Mouse (Mus musculus): ENCODE measurements at regions not wholly inside any gene's neighbourhood (a gene's known extent, or its start where the extent isn't known, plus 50 kb on each side); places are given as distances from the start of the nearest gene placed in this dataset.
A peak's percentile ranks its signal among the peaks of the same experiment; 100 is the strongest.

DNA sequence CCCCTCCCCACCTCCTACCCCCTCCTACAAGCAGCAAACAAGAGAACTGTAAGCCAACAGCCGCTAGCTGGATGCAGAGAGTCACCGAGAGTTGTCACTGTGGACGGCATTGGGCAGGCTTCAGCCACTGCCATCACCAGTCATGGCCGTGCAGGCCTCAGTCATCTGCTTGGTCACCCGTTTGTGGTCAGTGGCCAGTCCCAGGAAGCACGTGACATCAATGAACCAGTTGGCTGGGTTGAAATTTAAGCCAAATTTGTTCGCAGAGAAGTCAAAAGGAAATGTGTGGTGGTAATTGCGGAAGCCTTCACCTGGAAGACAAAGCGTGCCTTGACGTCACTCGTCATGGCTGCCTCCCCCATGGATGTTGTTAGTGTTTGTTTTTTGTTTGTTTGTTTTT, 60.7 kb upstream of the Tmem150c start:
- Histone ChIP-seq H3K9ac (ENCODE audit: low read length) (no peak overlapping the region), H3K4me2 (ENCODE audit: low read length) (no peak overlapping the region), H3K4me1 (ENCODE audit: control insufficient read depth, insufficient read depth, low read length) (peaks cover 3% of the 10 kb centered on the region; the same call in 1 of the 2 replicates), H3K9me3 (replicated peaks; ENCODE audit: control insufficient read depth, low read length) (no peaks in the 10 kb centered on the region), H3K36me3 (ENCODE audit: control insufficient read depth, insufficient read depth, low read length) (no peaks in the 10 kb centered on the region), H3K4me3 (ENCODE audit: low read depth, low read length) (no peak overlapping the region), H3K27me3 (replicated peaks; ENCODE audit: control insufficient read depth, insufficient read depth, low read length) (no peaks in the 10 kb centered on the region), H3K27ac (ENCODE audit: low read depth, low read length) (no peak overlapping the region)
- ATAC-seq (no peak), DNase-seq (ENCODE audit: low spot score) (no peak)
- 85% methylated on average over 11 of the region's 11 CpGs for WGBS

DNA sequence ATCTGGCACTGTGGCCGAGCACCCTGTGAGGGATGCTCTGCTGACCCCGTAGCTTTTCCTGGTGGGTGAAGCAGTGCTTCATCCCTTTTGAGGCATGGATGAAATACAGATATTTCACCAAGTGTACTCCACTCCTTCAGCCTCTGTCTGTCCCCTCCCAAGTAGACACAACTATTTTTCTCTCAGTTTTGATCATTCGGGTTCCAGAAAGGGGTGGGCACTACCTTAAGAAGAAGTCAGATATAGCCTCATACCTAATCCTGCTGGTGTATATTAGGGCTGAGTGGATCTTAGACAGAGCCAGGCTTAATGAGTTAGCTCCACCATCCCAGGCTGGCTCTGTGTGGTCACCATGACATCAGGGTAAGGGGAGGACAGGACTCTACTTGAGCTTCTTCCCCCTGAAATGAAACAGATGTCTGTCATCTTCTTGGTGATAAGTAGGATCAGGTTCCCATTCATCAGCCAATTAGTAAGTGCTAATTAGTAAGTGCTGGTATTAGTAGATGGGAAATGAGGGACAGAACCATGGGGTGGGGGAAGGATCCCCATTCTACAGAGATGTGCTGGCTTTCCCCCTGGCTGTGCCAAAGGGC, 58.7 kb upstream of the Tmem150c start:
- ATAC-seq = no peak
- WGBS = 97% methylated on average over 3 of the region's 3 CpGs
- Histone ChIP-seq H3K4me2 (ENCODE audit: low read length) (no peak overlapping the region), H3K27ac (ENCODE audit: low read depth, low read length) (no peak overlapping the region), H3K9ac (ENCODE audit: low read length) (no peak overlapping the region), H3K9me3 (replicated peaks; ENCODE audit: control insufficient read depth, low read length) (no peaks in the 10 kb centered on the region), H3K4me3 (ENCODE audit: low read depth, low read length) (no peak overlapping the region), H3K36me3 (ENCODE audit: control insufficient read depth, insufficient read depth, low read length) (no peaks in the 10 kb centered on the region), H3K4me1 (ENCODE audit: control insufficient read depth, insufficient read depth, low read length) (peaks cover 3% of the 10 kb centered on the region; the same call in 1 of the 2 replicates), H3K27me3 (replicated peaks; ENCODE audit: control insufficient read depth, insufficient read depth, low read length) (no peaks in the 10 kb centered on the region)
- no peak for DNase-seq (ENCODE audit: low spot score)

DNA sequence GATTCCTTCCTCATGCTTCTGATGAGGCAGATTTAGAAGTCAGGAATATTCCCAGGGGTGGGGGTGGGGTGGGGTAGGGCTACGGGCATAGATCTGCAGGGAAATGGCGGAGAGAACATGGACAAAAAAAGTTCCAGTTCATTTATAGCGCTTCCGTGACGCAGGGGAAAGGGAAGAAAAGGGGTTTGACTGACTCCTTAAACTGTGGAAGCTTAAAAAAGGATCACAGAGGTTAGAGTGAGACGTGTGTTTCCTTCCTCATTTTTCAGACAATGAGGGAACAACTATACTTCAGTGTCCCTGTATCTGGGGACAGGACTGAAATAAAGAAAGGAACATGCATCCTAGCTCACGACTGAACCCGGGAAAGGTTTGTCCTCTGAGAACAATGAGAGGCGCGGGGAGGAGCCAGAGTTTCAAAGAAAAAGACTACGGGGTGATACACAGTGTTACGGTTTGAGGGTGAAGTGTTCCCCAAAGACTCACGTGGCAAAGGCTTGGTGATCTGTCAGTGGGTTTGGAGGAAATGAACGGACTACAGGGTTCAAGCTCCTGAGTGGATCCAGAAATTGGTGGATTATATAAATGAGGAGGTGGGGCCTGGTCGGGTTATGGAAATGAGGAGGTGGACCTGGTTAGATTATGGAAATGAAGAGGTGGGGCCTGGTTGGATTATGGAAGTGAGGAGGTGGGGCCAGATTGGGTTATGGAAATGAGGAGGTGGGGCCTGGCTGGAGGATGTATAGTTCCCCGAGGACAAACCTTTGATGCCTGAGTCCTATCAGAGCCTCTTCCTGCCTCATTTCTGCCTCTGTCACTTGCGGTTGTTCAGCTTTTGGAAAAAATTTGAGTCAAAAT, 57.8 kb upstream of the Tmem150c start:
- DNase-seq (ENCODE audit: low spot score) = no peak

DNA sequence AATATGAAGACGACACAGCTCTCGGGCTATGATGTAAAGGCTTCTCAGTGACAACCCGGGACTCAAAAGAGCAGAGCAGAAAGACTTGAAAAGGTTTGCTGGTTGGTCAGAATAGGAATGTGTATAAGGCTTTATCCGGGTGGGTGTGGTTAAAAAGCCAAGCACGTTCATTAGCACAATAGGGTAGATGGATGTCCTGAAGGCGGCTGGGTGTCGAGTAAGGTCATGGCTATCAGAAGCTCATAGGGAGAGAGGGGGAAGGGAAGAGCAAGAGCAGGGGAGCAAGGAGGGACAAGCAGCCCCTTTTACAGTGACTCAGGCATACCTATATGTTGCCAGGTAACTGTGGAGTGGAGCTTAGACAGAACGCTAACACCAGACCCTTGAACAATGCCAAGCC, 54.3 kb upstream of the Tmem150c start:
- no peaks in the 10 kb centered on the region for H3K36me3 ChIP-seq (ENCODE audit: control insufficient read depth, insufficient read depth, low read length)
- DNase-seq (ENCODE audit: low spot score) (no peak), ATAC-seq (no peak)
- no peaks in the 10 kb centered on the region for H3K27me3 ChIP-seq (replicated peaks; ENCODE audit: control insufficient read depth, insufficient read depth, low read length)
- WGBS = 57% methylated on average over 8 of the region's 8 CpGs
- H3K4me3 ChIP-seq (ENCODE audit: low read depth, low read length) = no peak overlapping the region
- H3K9me3 ChIP-seq (replicated peaks; ENCODE audit: control insufficient read depth, low read length) = no peaks in the 10 kb centered on the region
- H3K9ac ChIP-seq (ENCODE audit: low read length) = no peak overlapping the region
- H3K27ac ChIP-seq (ENCODE audit: low read depth, low read length) = no peak overlapping the region
- H3K4me1 ChIP-seq (ENCODE audit: control insufficient read depth, insufficient read depth, low read length) = no peaks in the 10 kb centered on the region
- no peak overlapping the region for H3K4me2 ChIP-seq (ENCODE audit: low read length)

More for the DNA sequence above, 57.8 kb upstream of the Tmem150c start:
- H3K4me2 ChIP-seq (ENCODE audit: low read length) = no peak overlapping the region
- no peaks in the 10 kb centered on the region for H3K27me3 ChIP-seq (replicated peaks; ENCODE audit: control insufficient read depth, insufficient read depth, low read length)
- no peaks in the 10 kb centered on the region for H3K9me3 ChIP-seq (replicated peaks; ENCODE audit: control insufficient read depth, low read length)
- H3K4me1 ChIP-seq (ENCODE audit: control insufficient read depth, insufficient read depth, low read length) = peaks cover 3% of the 10 kb centered on the region; the same call in 1 of the 2 replicates
- 21% methylated on average over 17 of the region's 17 CpGs for WGBS
- no peak overlapping the region for H3K4me3 ChIP-seq (ENCODE audit: low read depth, low read length)
- H3K36me3 ChIP-seq (ENCODE audit: control insufficient read depth, insufficient read depth, low read length) = no peaks in the 10 kb centered on the region
- H3K9ac ChIP-seq (ENCODE audit: low read length) = no peak overlapping the region
- ATAC-seq = 0 out of 2 replicates have a peak, but pooled peaks have one; percentile 27
- H3K27ac ChIP-seq (ENCODE audit: low read depth, low read length) = no peak overlapping the region

DNA sequence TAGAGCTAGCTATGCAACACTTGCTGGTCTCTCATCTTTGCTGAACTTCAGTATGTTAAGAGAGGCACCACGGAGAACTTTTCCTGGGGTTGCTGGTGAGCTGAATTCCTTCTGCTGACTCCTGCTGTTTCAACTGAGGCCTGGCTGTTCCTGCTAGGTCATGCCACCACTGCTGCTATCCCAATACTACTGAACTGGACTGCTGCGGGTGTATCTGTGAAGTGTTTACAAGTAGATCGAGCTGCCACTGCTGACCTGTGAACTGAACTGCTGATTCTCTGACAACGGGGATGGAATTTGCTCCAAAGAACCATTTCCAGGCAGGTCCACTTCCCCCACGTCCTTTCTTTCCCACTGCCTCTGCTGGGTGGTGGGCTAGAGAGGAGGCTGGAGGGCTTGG, 51.1 kb upstream of the Tmem150c start:
- Histone ChIP-seq H3K27me3 (replicated peaks; ENCODE audit: control insufficient read depth, insufficient read depth, low read length) (no peaks in the 10 kb centered on the region), H3K4me1 (ENCODE audit: control insufficient read depth, insufficient read depth, low read length) (no peaks in the 10 kb centered on the region), H3K27ac (ENCODE audit: low read depth, low read length) (no peak overlapping the region), H3K9me3 (replicated peaks; ENCODE audit: control insufficient read depth, low read length) (no peaks in the 10 kb centered on the region), H3K36me3 (ENCODE audit: control insufficient read depth, insufficient read depth, low read length) (no peaks in the 10 kb centered on the region), H3K4me2 (ENCODE audit: low read length) (no peak overlapping the region), H3K4me3 (ENCODE audit: low read depth, low read length) (no peak overlapping the region), H3K9ac (ENCODE audit: low read length) (no peak overlapping the region)
- no peak for ATAC-seq
- WGBS = 83% methylated on average over 5 of the region's 5 CpGs
- no peak for DNase-seq (ENCODE audit: low spot score)

All from forebrain, embryonic 14.5 days (tissue).